Mouse (Mus musculus): Measurements from ENCODE around the gene Mlip.

The Mlip gene

GRCm38 (mm10) chr9:77353942-77354341 is 1.2 kb upstream of the Mlip start:
- no peak for DNase-seq (ENCODE audit: low spot score in 2 of 2)

DNA sequence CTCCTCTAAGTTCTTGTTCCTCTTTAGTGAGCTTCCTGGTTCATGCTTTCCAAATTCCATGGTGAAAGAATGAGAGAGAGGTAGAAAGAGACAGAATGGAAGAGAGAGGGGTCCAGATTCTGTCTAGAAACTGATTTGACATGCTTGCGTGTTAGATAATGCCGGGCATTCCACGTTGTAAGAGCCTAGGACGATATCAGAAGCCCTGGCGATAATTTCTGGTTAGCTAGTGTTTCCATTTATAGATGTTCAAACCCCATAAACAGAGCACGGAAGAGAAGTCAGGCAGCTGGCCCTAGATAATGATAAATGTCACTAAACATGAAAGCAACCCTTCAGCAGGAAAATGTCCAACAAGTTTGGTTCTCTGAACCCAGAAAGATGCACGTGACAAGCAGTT is 5.1 kb downstream of the Mlip start:
- no peak for DNase-seq (ENCODE audit: low spot score in 2 of 2)

- DNase-seq (ENCODE audit: low spot score in 2 of 2) = no peak
Observed at GRCm38 (mm10) chr9:77344318-77344717, 8.5 kb downstream of the Mlip start.

DNA sequence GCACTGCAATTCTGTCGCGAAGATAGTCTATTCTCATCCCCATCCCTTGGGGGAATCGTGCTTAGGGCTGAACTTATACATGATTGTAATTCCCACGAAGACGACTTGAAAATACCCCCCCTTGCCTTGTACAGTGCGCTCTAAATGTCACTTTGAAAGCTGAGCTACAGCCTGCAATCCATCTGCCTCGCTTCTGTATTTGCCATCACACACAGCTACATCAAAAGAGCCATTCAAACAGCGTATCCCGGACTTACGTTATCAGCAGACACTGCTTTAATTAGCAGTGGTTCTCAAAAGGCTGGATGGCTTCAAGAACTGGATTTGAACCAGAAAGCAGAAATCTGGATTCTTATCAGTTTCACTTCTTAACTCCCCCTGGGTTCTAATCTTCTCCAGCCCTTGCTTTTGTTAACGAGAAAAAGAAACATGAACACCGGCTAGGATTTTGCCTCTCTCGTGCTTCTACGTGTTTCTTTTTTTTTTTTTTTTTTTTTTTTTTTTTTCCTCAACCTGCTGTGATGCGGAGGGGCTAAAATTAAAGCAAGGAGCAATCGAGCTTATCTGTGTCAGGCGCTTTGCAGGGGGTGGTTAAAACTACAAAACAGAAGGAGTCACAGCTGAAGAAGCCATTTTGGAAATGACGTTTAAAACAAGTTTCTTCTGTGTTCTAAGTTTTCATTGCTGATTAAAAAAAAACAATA is 12.5 kb downstream of the Mlip start:
- no peak for DNase-seq (ENCODE audit: low spot score in 2 of 2)

DNA sequence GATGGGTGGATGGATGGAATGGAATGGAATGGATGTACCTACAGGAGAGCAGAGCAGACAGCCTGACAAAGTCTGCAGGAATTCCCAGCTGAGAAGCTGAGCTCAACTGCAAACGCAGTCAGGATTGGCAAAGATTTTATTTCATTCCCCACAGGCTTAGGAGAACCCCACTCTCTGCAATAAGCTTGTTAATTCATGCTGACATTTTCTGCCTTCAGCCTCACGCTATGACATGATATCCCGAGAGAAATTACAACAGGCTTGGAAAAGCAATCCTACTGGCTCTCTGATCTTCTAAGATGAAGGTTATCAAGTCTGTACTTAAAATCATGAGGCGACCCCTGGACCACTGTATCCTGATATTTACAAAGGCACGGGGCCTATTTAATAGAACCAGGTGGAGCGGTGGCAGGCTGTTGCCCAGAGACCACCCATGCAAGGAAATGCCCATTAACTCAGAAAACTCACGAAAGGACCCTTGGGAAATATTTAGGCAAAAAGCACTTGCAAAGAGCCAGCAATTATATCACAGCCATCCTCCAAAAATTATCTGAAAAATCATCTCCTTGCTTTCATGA is 13.1 kb downstream of the Mlip start:
- DNase-seq (ENCODE audit: low spot score in 2 of 2) = no peak

DNA sequence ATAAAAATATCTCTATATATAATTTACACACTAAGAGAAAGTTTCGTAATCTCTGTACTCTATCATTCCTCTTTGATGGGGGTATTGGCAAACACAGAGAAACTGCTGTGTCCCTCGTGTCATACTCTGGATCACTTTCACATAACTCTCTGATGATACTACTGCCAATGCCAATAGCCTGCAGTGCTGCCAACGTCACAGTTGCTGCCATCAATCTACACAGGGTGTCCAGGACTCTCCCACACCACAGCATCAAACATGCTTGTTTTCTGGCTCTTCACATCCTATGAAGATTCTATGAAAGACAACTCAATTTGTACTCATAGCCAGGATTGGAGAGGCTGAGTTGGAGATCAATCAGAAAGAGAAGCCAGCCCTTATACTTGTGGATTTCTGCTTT is 17.4 kb downstream of the Mlip start:
- no peak for DNase-seq (ENCODE audit: low spot score in 2 of 2)

- DNase-seq (ENCODE audit: low spot score in 2 of 2) = no peak
Observed at GRCm38 (mm10) chr9:77318346-77318745, 34.4 kb downstream of the Mlip start.

DNA sequence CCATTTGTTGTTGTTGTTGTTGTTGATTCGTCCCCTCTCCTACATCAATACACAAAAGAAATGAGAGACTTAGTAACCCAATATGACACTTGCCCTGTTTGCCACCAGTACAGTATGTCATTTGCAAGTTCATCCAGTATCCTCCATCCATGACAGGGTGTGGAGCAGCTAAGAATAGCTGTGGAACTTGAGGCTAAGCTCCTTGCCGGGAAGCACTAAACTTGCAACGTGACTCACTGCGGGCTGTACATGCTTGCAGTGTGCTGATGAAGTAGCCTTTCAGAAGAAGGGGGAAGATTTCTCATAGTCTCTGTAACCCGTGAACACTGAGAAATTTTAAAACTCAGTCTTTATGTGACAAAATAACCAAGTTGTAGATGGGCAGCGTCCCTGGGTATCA is 42.2 kb downstream of the Mlip start:
- no peak for DNase-seq (ENCODE audit: low spot score in 2 of 2)

GRCm38 (mm10) chr9:77305417-77305816 is 47.4 kb downstream of the Mlip start:
- DNase-seq (ENCODE audit: low spot score in 2 of 2) = no peak

DNA sequence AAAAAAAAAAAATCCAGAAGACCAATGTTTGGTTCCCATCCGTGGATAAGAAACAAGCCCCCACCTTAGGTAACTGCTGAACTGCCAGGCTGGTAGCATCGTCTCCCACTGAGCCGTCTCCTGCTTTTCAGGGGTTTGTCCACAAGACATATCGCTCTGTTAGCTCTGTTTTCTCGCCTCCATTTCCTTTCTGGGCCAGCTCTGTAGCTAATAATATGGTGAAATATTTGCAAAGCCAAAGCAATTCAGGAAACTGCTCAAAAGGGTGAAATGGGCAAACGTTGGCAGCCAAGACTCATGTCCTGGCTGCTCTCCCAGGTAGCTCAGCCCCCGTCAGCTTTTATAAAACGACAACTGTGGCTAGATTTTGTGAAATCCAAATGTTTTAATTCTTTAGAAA is 50.4 kb downstream of the Mlip start:
- DNase-seq (ENCODE audit: low spot score in 2 of 2) = no peak

DNA sequence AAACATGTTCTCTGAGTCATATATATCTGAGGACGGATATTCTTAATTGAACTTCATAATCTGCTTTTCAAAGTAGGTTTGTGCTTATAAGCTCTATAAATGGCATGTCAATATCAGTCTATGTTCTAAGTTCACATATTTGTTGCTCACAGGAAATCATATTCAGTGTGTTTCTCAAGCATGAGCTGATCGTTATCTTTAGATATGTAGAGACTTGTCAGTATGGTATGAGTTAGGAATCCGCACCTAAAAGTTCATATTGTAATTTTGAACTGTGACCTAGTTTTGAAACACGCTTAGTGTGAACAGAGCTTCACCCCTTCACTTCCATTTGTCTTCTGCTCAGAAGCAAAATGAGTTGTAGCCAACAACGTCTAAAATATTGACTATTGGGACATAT is 64.8 kb downstream of the Mlip start:
- DNase-seq (ENCODE audit: low spot score in 2 of 2) = no peak

DNA sequence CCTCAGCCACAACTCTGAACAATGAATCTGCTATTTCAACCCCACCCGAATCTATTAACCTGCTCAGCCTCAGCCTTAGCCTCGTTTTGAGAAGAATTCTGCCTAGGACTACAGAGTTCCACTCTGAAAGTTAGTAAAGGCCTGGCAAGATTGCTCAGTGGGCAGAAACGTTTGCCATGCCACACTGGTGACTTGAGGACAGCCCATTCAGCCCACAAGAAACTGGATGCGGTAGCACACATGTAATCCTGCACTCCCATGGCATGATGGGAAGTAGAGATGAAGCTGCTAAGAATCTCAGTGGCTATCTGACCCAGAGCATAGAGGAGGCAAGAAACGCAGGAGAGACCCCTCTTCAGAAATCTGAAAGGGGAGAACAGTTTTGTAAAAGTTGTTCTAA is 73.4 kb downstream of the Mlip start:
- no peak for DNase-seq (ENCODE audit: low spot score in 2 of 2)

DNA sequence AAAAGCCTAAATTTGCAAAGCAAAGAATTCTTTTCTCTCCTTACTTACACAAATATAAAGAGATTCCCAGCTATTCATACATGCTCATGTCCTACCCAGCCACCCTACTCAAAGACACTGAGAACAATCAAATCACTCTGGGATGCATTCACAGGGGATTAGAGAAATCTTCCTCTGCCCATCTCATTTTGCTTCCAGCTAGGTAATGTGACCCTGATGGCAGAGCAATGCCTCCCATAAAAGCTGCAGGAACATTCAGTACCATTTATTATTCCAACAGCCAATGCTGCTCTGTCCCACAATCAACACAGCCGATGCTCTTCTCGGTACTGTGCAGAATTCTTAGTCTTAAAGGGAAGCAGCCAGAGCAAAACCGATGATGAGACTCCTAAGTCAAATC is 74.7 kb downstream of the Mlip start:
- no peak for DNase-seq (ENCODE audit: low spot score in 2 of 2)

- no peak for DNase-seq (ENCODE audit: low spot score in 2 of 2)
Observed at GRCm38 (mm10) chr9:77277270-77277669, 75.5 kb downstream of the Mlip start.

DNA sequence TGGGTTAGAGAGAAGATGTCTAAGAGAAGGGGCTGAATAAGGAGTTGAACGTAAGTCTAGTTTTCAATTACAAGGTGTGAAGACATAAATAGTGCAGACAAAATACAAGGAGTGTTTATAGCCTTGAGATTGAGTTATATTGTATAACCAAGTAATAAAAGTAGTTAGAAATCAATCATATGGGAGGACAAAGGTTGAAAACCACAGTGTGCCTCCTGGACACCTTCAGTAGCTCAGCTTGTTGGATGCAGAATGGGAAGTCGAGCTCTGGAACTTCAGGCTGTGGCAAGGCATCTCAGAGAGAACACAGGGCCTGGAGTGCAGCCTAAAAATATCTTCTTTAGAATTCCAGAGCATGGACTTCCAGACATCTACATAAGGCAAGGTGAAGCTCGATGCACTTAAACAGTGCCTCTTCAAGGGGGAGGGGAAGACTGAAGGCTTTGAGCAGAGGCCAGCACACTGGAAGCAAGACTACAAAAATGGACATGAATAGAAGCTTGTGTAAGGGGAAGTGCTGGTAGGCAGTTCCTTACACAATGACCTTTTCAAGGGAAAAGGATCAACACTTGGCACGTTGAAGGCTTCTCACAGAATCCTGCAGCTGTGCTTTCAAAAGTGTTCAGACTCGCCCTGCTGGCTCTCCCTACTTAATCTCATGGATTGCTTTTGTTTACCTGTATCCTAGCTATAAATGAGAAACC is 76.2 kb downstream of the Mlip start:
- no peak for DNase-seq (ENCODE audit: low spot score in 2 of 2)

- no peak for DNase-seq (ENCODE audit: low spot score in 2 of 2)
Observed at GRCm38 (mm10) chr9:77272727-77273126, 80.0 kb downstream of the Mlip start.

DNA sequence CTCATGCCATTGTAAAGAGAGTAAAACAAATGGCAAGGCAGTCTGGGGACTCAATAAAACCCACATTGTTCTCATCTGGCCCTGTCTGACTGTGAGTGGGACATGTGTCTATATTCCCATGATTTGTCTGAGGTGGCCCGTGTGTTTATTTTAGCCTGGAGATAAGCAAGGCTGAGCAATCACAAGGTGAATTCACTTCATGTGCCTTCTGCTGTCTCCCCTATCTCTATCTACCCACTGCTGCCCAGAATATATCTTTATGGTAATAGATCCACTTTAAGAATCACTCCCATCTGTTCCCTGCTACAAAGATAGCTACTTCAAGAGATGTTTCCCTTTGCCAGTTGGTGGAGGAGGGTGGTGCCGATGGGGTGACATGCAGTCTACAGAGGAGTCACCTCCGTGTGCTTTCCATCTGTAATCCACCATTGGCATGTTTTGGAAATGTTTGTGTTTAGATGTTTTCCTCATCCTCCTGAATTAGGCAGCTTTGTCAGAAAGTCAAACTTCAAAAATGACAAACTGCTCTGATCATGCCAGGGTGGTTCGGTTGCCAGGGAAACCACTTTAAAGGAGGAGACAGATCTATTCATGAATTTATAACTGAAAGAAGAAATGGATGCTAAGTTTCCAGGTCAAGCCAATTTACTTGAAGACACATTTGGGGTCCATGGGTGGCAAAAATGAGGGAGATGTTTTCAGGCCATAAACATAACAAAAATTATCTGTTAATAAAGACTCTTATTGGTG is 87.3 kb downstream of the Mlip start:
- no peak for DNase-seq (ENCODE audit: low spot score in 2 of 2)

DNA sequence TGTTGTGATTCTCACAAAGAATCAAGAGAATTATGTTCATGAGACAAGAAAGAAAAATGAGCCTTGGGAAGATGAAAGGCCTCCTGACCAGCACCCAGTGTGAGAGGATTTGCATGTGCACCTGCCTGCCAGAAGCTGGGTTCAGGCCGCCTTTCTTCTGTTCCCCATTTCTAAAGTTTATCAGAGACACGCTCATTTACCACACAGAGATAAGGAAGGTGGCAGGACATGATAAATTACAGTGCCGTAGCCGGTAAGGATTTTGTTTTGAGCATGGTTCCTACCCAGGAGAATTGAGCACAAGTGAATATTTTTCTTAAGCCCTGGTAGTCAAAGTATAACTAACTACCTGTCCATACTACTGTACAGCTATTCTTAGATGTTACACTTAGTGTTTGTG is 93.7 kb downstream of the Mlip start:
- DNase-seq (ENCODE audit: low spot score in 2 of 2) = no peak

DNA sequence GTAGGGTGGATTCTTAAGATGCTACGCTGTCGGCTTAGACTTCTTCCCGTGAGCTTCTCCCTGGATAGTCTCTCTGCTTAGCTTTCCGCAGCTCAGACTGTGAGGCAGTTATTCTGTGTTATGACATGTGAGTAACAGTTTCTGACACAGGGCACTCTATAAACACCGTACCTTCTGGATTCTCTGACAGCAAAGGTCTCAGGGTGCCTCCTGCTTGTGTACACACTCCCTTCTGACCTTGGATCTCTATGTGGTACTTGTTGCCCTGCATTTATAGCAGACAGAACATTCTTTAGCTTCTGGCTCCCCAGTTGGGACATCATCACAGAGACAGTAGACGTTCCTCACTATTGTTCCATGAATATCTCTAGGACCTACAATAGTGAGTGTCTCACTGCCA is 94.5 kb downstream of the Mlip start:
- no peak for DNase-seq (ENCODE audit: low spot score in 2 of 2)

DNA sequence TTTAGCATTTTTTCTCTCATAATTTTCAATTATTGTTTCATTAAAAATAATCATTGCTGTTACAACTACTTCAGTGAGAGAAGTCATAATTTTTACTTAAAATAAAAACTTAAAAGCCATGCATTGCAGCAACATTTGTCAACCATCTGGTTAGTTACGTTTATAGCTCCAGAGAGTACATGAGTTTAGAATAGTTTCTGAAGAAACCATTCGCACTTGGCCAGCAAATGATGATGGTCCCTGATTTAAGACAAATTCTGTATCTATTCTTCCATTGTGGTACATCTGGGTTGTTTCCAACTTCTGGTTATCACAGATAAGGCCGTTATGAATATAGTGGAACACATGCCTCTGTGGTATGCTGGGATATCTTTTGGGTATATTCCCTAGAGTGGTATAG is 98.3 kb downstream of the Mlip start:
- DNase-seq (ENCODE audit: low spot score in 2 of 2) = no peak

GRCm38 (mm10) chr9:77252761-77253160 is 100.0 kb downstream of the Mlip start:
- DNase-seq (ENCODE audit: low spot score in 2 of 2) = no peak

- no peak for DNase-seq (ENCODE audit: low spot score in 2 of 2)
Observed at GRCm38 (mm10) chr9:77252134-77252533, 100.6 kb downstream of the Mlip start.

All from spleen, postnatal 14 days (tissue).